Mouse (Mus musculus) right cerebral cortex, postnatal 25 days (tissue): ENCODE measurements around the gene Chid1.
A peak's percentile ranks its signal among the peaks of the same experiment; 100 is the strongest.
"Not testable (repeated sequence)": the region's sequence is repeated elsewhere in the genome, so short reads cannot be mapped to it uniquely, and the experiment has no call there.

ENCODE experiments used
- DNase-seq: peaks from one replicate; pipeline ENCODE4 v3.0.0; 2022

The Chid1 gene

GRCm38 (mm10) chr7:141458661-141459060 is 81.0 kb downstream of the Chid1 start:
- no peak for DNase-seq

DNA sequence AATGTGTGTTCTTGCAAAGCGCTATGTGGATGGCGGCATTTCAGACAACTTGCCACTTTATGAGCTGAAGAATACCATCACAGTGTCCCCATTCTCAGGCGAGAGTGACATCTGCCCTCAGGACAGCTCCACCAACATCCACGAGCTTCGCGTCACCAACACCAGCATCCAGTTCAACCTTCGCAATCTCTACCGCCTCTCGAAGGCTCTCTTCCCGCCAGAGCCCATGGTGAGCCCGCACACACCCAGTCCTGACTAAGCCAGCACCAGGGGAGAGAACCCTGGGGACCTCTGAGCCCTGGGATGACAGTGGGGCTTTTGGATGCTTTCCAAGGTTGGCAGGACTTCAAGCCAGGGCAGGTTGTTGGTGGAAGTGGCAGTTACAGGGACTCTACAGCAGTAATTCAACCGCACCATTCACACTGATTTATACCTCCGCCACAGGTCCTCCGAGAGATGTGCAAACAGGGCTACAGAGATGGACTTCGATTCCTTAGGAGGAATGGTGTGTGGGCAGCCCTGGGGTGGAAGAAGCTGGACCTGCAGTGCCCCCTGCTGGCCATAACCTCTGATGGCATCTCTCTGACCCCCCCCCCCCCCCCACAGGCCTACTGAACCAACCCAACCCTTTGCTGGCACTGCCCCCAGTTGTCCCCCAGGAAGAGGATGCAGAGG is 81.5 kb downstream of the Chid1 start:
- no peak for DNase-seq

DNA sequence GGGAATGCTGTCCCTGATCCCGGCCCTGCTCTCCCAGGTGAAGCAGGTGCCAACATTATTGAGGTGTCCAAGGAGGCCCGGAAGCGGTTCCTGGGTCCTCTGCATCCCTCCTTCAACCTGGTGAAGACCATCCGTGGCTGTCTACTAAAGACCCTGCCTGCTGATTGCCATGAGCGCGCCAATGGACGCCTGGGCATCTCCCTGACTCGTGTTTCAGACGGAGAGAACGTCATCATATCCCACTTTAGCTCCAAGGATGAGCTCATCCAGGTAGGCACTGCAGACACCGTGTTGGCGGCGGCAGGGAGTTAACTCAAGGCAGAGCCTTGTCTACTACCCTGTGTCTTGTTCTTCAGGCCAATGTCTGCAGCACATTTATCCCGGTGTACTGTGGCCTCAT is 82.4 kb downstream of the Chid1 start:
- DNase-seq, result peak; percentile 3

GRCm38 (mm10) chr7:141456739-141457138 is 82.9 kb downstream of the Chid1 start:
- no peak for DNase-seq

DNA sequence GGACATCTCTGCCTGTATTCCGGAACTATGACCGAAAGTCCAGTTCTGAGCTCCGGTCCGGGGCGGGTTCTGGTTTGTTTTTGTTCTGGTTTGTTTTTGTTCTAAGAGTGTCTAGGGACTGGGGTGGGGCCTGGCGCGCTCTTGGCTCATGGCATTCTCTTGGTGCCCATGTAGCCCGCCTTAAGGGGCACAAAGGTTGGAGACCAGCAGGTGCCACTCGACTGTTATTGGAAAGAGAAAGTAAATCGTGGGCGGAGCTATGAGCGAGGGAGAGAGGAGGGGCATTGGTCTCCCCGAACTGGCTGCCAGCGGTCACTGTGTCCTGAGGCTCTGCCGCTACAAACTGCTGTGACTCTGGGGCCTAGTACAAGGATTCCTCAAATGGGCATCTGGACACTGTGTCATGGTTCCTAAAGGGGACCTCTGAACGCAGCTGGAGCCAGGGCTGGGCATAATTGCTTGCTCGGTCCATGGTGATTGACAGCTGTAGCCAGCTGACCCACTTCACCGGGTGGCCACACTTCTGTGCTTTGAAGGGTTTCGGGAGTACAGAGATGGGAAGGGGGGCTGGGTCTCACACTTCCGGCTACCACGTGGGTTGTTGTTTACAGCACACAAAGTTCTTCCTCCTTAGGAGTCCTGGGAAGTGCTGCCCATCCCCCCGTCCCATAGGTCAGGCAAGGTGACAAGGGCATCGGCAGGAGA is 83.9 kb downstream of the Chid1 start:
- peak; percentile 49 for DNase-seq

DNA sequence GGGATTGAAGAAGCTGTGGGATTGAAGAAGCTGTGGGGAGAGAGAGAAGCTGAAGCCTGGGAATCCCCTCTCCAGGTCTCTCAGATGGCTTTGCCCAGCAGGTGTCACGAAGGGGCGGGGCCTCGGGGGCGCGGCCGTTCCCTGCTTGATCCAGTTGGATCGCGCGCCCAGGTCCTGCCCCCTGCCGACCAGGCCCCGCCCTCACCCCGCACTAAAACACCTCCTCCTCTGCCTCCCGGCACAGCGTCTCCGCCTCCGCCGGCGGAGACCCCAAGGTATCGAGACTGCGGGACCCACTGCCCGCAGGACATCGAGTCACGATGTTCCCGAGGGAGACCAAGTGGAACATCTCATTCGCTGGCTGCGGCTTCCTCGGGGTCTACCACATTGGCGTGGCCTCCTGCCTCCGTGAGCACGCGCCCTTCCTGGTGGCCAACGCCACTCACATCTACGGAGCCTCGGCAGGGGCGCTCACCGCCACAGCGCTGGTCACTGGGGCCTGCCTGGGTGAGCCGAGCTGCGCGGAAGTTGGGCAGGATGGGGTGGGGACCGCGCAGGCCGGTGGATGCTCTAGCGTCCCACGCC is 84.6 kb downstream of the Chid1 start, which contains the start of gene Pnpla2:
Gene Pnpla2, plus strand, starts transcription at position 232 of the 585 bp plus-strand sequence.
- peak; percentile 90 for DNase-seq

GRCm38 (mm10) chr7:141453636-141454035 is 86.0 kb downstream of the Chid1 start:
- no peak for DNase-seq

GRCm38 (mm10) chr7:141451928-141452327 is 87.7 kb downstream of the Chid1 start:
- no peak for DNase-seq

DNA sequence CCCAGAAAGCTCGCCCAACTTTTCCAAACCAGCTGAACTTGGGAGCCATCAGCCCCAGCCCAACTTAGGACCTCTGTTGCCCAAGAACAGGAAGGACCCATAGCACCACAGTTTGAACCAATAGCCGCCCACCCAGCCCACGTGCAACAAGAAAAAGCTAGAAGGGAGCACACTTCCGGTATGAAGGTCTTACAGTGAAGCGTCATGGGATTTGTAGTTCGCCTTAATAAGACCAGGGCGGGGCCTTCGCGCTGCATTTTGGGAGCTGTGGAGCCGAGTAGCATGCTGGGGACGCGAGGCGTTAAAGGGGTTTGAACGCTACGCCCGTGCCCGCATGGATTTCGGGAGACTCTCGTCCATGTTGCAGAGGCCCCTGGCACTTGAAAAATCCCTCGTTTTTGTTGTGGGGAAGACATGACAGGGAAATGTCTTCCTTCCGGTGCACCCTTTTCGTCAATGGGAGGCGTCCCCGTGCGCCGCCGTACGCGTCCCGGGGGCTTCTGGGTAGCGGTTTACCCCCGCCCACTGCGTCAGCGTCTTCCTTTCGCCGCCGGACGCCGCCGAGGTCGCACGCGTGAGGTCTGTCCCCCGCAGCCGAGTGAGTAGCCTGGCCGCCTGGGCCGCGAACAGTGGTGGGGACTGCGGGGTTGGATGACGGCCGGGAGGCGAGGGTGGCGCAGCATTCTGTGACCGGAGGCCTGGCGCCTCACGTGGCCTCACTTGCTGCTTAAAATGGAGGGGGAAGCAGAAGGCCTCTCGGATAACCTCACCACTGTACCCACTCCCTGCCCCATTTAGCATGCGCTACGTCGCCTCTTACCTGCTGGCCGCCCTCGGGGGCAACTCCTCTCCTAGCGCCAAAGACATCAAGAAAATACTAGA is 92.3 kb downstream of the Chid1 start, which contains the start of gene Rplp2:
Gene Rplp2, plus strand, starts transcription at position 261 of the 882 bp plus-strand sequence.
- DNase-seq, result peak; percentile 97

GRCm38 (mm10) chr7:141446374-141446773 is 93.3 kb downstream of the Chid1 start:
- DNase-seq, result not testable (repeated sequence)

GRCm38 (mm10) chr7:141443828-141444237 is 95.8 kb downstream of the Chid1 start, which contains the start of gene Pidd1:
Gene Pidd1, minus strand, starts transcription at chr7:141444025.
- no peak for DNase-seq
